Mouse (Mus musculus): ENCODE measurements around the gene Vmn1r63. TPM values are rescaled to one million over a fixed set of nuclear protein-coding genes. Genes with fewer than 3 reads are reported as not detected.
"Not testable (repeated sequence)": the region's sequence is repeated elsewhere in the genome, so short reads cannot be mapped to it uniquely, and the experiment has no call there.

Vmn1r63 gene
- polyA plus RNA-seq (2015; fragmentation: Nextera tagmentation; extraction: Ambion mirVana): not detected in 2 replicates

DNA sequence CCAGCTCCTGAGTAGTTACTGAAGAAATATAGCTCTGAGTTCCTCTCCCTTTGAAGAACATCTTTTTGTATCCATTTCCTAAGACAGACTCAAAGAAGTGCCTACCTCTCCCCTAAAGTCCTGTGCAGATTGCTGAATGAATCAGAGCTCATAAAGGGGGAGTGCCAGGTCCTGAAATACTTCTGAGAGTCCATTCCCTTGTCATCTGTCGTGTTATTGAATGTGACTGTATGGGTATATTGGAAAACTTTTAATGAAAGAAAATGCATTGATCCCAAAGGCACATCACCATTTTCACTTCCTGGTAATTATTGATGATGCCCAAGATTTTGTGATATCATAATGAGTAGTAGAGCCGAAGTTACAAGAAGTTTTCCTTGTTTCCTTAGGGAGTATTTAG lies at the start of gene Vmn1r63:
Gene Vmn1r63, minus strand, starts transcription at position 101 of the 400 bp plus-strand sequence.
- not testable (repeated sequence) for H3K27me3 ChIP-seq; H3K4me1 ChIP-seq (replicated peaks); H3K4me3 ChIP-seq; H3K4me2 ChIP-seq; H3K27ac ChIP-seq (replicated peaks); H3K9ac ChIP-seq; H3K36me3 ChIP-seq; H3K9me3 ChIP-seq; ATAC-seq (ENCODE audit: low read depth)
- WGBS: no CpG with 5 or more reads among the region's 2 CpGs

Other genes starting within 250 kb of the Vmn1r63 start
- not detected in 2 replicates for gene Vmn1r61, start 192.2 kb downstream of the Vmn1r63 start, polyA plus RNA-seq (2015; fragmentation: Nextera tagmentation; extraction: Ambion mirVana)
- not detected in 2 replicates for gene Vmn1r62, start 131.8 kb downstream of the Vmn1r63 start, polyA plus RNA-seq (2015; fragmentation: Nextera tagmentation; extraction: Ambion mirVana)
- gene Vmn1r64, start 79.1 kb upstream of the Vmn1r63 start, polyA plus RNA-seq (2015; fragmentation: Nextera tagmentation; extraction: Ambion mirVana): not detected in 2 replicates
- gene Vmn1r65, start 205.6 kb upstream of the Vmn1r63 start, polyA plus RNA-seq (2015; fragmentation: Nextera tagmentation; extraction: Ambion mirVana): not detected in 2 replicates
- not detected in 2 replicates for gene Nlrp4c, start 239.7 kb upstream of the Vmn1r63 start, polyA plus RNA-seq (2015; fragmentation: Nextera tagmentation; extraction: Ambion mirVana)